Mouse (Mus musculus) forebrain, embryonic 16.5 days (tissue): ENCODE measurements around the gene Osr1. TPM values are rescaled to one million over a fixed set of nuclear protein-coding genes. Genes with fewer than 3 reads are reported as not detected.

Experiments
- ATAC-seq: fragments of 200-750 bp; cut with Nextera tagmentation; 2 replicates; pipeline ENCODE4 v1.8.0; 2017; ENCODE audit warnings: mild to moderate bottlenecking, moderate library complexity
- H3K27ac ChIP-seq: fragments of 300-500 bp; sonication (generic); 2 replicates; pipeline ENCODE4 v1.5.1; 2014; ENCODE audit warnings: low read length, control low read depth
- H3K27me3 ChIP-seq: fragments of 300-500 bp; sonication (generic); replicated peaks from 2 replicates; pipeline ENCODE4 v1.6.1; 2014; ENCODE audit warnings: low read length; ENCODE audit not compliant: control insufficient read depth, insufficient read depth
- H3K36me3 ChIP-seq: fragments of 300-500 bp; sonication (generic); 2 replicates; pipeline ENCODE4 v1.6.1; 2014; ENCODE audit not compliant: control insufficient read depth, insufficient read depth
- H3K4me1 ChIP-seq: fragments of 300-500 bp; sonication (generic); replicated peaks from 2 replicates; pipeline ENCODE4 v1.6.1; 2014; ENCODE audit warnings: low read length; ENCODE audit not compliant: control insufficient read depth, insufficient read depth
- H3K4me2 ChIP-seq: fragments of 300-500 bp; sonication (generic); 2 replicates; pipeline ENCODE4 v1.6.1; 2014; ENCODE audit warnings: mild to moderate bottlenecking, low read length, control low read depth
- H3K4me3 ChIP-seq: fragments of 300-500 bp; sonication (generic); replicated peaks from 2 replicates; pipeline ENCODE4 v1.5.1; 2014; ENCODE audit warnings: mild to moderate bottlenecking, low read length, control low read depth
- H3K9ac ChIP-seq: fragments of 300-500 bp; sonication (generic); replicated peaks from 2 replicates; pipeline ENCODE4 v1.6.1; 2014; ENCODE audit warnings: low read depth, low read length, control low read depth
- H3K9me3 ChIP-seq: fragments of 300-500 bp; sonication (generic); 2 replicates; pipeline ENCODE4 v1.6.1; 2016; ENCODE audit warnings: low read length; ENCODE audit not compliant: control insufficient read depth
- WGBS: fragments of 180-500 bp; shearing (Covaris S2); extraction: QIAGEN DNeasy Blood & Tissue Kit; methylation state at CpG from one replicate; pipeline ENCODE4 v1.1.7; 2014; 5-methylcytosine and 5-hydroxymethylcytosine counted together
- polyA plus RNA-seq: library from polyadenylated mRNA; unstranded; fragments of >200 nt; fragmentation: Nextera tagmentation; extraction: Ambion mirVana; gene quantifications from 2 replicates; pipeline ENCODE4 v1.2.1, GENCODE M21; 2015

The Osr1 gene
- polyA plus RNA-seq, 1 experiment from 2014 or later, result 6.5 TPM

- Histone ChIP-seq H3K27me3 (peaks cover 37% of the 10 kb centered on the region), H3K36me3 (no peaks in the 10 kb centered on the region), H3K4me3 (peak overlapping the region; percentile 58), H3K4me1 (peaks cover 17% of the 10 kb centered on the region), H3K27ac (no peak overlapping the region), H3K4me2 (peak overlapping the region; percentile 75), H3K9me3 (no peaks in the 10 kb centered on the region), H3K9ac (peak overlapping the region; percentile 59)
- peak; percentile 96 for ATAC-seq
- under 1% methylated on average over 23 of the region's 23 CpGs for WGBS
Observed at GRCm38 (mm10) chr12:9584366-9585084, 14.6 kb downstream of the Osr1 start.

GRCm38 (mm10) chr12:9585085-9585453 lies 15.2 kb downstream of the Osr1 start:
- H3K4me1 ChIP-seq, result peaks cover 17% of the 10 kb centered on the region
- no peaks in the 10 kb centered on the region for H3K36me3 ChIP-seq
- 2% methylated on average over 7 of the region's 7 CpGs for WGBS
- H3K27ac ChIP-seq, result no peak overlapping the region
- H3K4me3 ChIP-seq, result peak overlapping the region; percentile 58
- H3K27me3 ChIP-seq, result peaks cover 32% of the 10 kb centered on the region
- H3K9ac ChIP-seq, result peak overlapping the region; percentile 59
- peak overlapping the region; percentile 75 for H3K4me2 ChIP-seq
- ATAC-seq, result peak; percentile 65
- no peaks in the 10 kb centered on the region for H3K9me3 ChIP-seq

- H3K27ac ChIP-seq, result no peak overlapping the region
- H3K9me3 ChIP-seq, result no peaks in the 10 kb centered on the region
- WGBS, result 54% methylated on average over 1 of the region's 1 CpGs
- no peak for ATAC-seq
- no peak overlapping the region for H3K9ac ChIP-seq
- H3K27me3 ChIP-seq, result peaks cover 14% of the 10 kb centered on the region
- no peak overlapping the region for H3K4me2 ChIP-seq
- peaks cover 9% of the 10 kb centered on the region for H3K4me1 ChIP-seq
- H3K4me3 ChIP-seq, result no peak overlapping the region
- H3K36me3 ChIP-seq, result no peaks in the 10 kb centered on the region
Observed at GRCm38 (mm10) chr12:9587732-9588131, 17.8 kb downstream of the Osr1 start.

GRCm38 (mm10) chr12:9589561-9590134 lies 19.7 kb downstream of the Osr1 start:
- H3K9ac ChIP-seq, result no peak overlapping the region
- WGBS, result 82% methylated on average over 7 of the region's 7 CpGs
- H3K36me3 ChIP-seq, result no peaks in the 10 kb centered on the region
- no peaks in the 10 kb centered on the region for H3K27me3 ChIP-seq
- peaks cover 6% of the 10 kb centered on the region for H3K4me1 ChIP-seq
- H3K27ac ChIP-seq, result no peak overlapping the region
- H3K4me2 ChIP-seq, result no peak overlapping the region
- no peak overlapping the region for H3K4me3 ChIP-seq
- no peaks in the 10 kb centered on the region for H3K9me3 ChIP-seq
- ATAC-seq, result no peak

- Histone ChIP-seq H3K27ac (no peak overlapping the region), H3K4me3 (no peak overlapping the region), H3K27me3 (no peaks in the 10 kb centered on the region), H3K36me3 (no peaks in the 10 kb centered on the region), H3K4me1 (no peaks in the 10 kb centered on the region), H3K4me2 (no peak overlapping the region), H3K9me3 (no peaks in the 10 kb centered on the region), H3K9ac (no peak overlapping the region)
- no peak for ATAC-seq
- 68% methylated on average over 3 of the region's 3 CpGs for WGBS
Observed at GRCm38 (mm10) chr12:9591141-9591540, 21.2 kb downstream of the Osr1 start.

GRCm38 (mm10) chr12:9598219-9598618 lies 28.3 kb downstream of the Osr1 start:
- no peak overlapping the region for H3K9ac ChIP-seq
- H3K36me3 ChIP-seq, result no peaks in the 10 kb centered on the region
- no peaks in the 10 kb centered on the region for H3K4me1 ChIP-seq
- no peak overlapping the region for H3K27ac ChIP-seq
- ATAC-seq, result no peak
- H3K27me3 ChIP-seq, result no peaks in the 10 kb centered on the region
- H3K9me3 ChIP-seq, result no peaks in the 10 kb centered on the region
- no peak overlapping the region for H3K4me2 ChIP-seq
- no peak overlapping the region for H3K4me3 ChIP-seq
